Mouse (Mus musculus): Measurements from ENCODE around the gene B2m.

DNA sequence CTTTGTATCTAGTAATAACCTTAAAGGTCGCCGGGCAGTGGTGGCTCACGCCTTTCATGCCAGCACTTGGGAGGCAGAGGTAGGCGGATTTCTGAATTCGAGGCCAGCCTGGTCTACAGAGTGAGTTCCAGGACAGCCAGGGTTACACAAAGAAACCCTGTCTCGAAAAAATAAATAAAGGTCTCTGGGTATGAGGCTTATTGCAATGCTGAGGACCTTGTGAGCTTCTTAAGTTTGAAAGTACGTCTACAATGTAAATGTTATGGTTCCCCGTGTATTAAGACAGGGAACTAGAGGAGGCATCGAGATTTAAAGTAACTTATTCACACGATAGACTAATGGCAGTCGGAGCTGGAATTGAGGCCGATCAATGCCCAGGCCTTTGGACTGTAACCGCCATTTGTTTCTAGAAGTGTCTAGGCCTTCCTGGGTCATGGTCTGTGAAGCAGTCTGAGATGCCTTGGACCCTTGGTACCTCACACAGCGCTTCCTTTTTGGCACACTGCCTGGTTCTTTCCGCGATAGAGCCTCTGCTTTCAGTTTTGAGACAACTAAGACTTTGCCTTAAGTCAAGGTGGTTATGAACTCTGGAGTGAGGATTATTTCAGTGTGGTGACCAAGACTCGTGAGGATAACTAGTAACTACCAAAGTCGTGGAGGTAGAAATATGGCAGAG, 894 bp downstream of the B2m start:
- TF ChIP-seq CTCF (IDR thresholded peaks at IDR 0.05; ENCODE audit: low read depth), result no peak
- TF ChIP-seq EP300 (optimal IDR thresholded peaks at IDR 0.05), result no peak
